Mouse (Mus musculus) layer of hippocampus, postnatal 25 days (tissue): Measurements from ENCODE around the gene Mdm2. TPM values are rescaled to one million over a fixed set of nuclear protein-coding genes. Genes with fewer than 3 reads are reported as not detected.

Experiments
- DNase-seq, 2 experiments: peaks; one replicate each; pipeline ENCODE4 v3.0.0; 2022; ENCODE audit warnings: mixed read lengths in 2 of 2, low spot score in 1 of 2; ENCODE audit errors: extremely low spot score in 1 of 2
- total RNA-seq, 2 experiments: library from RNA; stranded (reverse); gene quantifications; 2 replicates each; pipeline ENCODE4 v1.2.3; 2021

Gene Mdm2
- total RNA-seq, 2 experiments from 2014 or later, result 56.5 to 57.5 TPM

DNA sequence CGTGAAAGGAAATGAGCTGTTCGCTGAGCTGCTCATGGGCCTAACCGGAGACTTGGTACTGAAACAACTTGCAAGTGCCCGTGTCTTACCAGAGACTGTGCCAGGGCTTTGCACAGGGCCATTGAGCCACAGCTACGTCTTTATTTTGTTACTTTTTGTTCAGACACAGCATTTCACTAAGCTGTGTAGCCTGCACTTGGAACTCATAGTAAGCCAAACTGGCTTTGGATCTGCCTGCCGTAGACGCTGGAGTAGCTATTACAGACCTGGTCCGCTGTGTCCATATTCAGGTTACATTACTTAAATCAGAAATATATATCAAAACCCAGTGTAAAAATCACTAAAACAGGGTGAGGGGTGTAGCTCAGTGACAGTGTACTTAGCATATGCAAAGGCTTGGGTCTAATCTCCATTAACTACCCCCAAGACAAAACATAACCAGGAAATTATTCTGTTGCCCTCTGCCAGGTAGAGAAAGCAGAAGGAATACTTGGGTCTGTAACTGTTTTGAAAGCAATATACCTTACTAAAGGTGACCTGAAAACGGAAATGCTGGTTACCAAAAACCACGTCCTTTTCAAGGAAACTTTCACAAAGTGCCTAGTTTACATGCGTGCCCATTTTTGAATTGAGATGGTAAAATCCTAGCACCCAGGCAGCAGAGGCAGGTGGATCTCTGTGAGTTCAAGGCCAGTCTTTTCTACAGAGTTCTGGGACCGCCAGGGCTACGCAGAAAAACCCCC lies 24.5 kb downstream of the Mdm2 start:
- DNase-seq, result no peak

GRCm38 (mm10) chr10:117685171-117685848 lies 25.2 kb downstream of the Mdm2 start:
- no peak for DNase-seq

DNA sequence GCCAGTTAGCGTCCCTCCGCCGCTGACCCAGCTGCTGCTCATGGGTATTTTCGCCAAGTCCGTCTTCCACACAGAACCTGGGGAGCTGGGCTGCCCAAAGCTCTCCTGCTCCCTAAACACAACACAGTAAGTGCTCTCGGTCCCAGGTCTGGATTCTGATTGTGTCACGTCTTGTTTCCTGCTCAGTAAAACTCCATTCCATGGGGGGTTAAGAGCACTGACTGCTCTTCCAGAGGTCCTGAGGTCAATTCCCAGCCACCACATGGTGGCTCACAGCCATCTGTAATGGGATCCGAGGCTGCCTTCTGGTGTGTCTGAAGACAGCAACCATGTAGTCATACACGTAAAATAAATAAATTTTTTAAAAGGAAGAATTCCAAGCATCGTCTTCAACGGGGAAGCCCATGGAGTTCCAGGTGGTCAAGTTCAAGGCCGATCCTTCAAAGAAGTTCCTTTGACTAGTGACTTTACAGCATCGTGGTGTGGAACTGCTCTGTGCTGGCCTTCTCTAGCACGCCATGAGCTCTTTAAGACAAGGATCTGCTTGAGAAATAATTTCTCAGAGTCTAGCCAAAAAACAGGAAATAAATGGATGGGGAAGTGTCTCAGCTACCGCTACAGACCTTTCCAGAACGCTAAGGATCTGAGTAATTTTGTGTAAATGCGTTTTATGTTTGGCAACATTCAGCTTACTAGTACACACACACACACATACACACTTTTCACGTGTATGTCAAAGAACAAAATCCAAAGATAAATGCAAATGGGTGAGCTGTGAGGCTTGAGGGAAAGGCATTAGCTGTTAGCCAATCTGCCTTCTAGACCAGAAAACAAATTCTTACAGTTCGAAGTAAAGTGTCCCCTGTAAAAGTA lies 26.0 kb downstream of the Mdm2 start:
- DNase-seq, result no peak

DNA sequence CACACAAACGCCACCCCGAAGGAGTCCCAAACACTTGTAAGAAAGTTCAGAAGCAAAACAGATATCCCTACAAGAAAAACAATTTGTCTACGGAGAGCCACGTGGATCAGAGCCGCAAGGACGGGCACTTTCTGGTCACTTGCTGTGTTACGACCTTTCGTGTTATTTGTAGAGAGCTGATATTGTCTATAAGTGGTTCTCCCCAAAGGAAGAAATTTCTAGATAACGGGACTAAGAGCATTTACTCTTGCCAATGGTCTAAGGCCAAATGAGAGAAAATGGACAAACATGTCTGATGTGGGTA lies 26.9 kb downstream of the Mdm2 start:
- DNase-seq, result no peak

- no peak for DNase-seq
These were observed 27.5 kb downstream of the Mdm2 start for GRCm38 (mm10) chr10:117682858-117683733.

DNA sequence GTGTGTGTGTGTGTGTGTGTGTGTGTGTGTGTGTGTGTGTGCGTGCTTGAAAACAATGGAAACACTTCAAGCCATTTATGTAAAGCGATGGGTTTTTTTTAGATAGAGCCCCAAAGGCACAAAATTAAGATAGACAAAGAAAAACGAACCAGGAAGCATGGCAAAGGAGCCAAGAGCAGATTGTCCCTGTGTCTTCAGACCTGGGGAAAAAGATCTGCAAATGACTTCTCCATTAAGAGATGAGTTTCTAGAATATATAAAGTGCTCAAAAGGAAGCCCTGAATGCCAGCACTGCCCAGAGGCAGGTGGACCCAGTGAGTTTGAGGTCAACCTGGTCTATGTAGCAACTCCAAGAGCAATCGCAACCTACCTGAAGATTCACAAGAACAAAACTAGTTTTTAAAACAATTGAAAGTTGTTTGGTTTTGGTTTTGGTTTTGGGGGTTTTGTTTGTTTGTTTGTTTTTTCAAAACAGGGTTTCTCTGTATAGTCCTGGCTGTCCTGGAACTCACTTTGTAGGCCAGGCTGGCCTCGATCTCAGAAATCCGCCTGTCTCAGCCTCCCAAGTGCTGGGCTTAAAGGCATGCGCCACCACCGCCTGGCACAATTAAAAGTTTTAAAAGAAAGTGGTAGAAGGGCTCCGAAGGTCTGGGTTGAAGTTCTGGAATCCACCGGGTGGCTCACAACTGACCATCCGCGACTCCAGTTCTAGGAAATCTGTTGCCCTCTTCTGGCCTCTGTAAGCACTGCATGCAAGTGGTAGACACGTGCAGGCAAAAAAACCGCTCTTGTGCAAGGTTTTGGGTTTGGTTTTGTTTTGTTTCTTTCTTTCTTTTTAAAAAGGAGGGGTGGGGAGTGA lies 28.3 kb downstream of the Mdm2 start:
- DNase-seq, result peak in 1 of 2 experiments; percentile 43

DNA sequence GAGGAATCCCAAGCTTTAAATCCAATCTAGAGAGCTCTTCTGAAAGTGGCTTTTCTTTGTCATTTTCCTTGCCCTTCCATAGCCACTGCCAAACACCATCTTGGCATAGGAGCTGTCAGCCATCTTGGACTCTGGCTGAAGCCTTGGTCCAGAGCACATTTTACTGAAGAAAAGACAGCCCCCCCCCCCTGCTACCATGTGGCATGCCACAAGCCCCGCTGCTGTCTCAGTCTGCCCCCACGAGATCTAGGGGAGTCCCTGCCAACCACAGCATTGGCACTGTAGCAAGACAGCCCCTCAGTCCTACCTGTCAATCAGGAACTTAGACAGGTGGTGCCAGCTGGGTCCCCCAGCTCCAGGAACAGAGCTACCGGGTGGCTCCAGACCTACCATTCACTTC lies 29.0 kb downstream of the Mdm2 start:
- DNase-seq, result no peak

GRCm38 (mm10) chr10:117680868-117681513 lies 29.6 kb downstream of the Mdm2 start:
- DNase-seq, result no peak

DNA sequence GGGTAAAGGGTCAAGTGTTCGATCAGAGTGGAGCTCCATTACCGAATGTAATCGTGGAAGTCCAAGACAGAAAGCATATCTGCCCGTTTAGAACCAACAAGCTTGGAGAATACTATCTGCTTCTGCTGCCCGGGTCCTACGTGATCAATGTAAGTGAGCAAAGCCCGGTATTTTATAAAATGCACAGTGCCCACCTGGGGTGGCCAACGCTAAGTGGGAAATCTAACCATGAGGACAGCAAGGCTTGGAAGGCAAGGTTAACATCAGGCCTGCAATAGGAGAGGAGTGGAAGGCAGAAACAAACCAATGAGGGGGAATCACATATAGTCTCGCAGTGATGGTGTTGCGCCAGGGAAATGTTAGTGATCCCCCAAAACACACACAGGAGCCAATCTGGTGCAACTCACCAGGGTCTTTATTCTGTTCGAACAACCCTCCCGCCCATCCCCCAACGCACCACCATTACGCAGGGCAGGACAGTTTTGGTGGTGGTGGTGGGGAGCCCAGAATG lies 30.5 kb downstream of the Mdm2 start:
- no peak for DNase-seq

GRCm38 (mm10) chr10:117679029-117679686 lies 31.4 kb downstream of the Mdm2 start:
- DNase-seq, result no peak

GRCm38 (mm10) chr10:117678357-117678756 lies 32.2 kb downstream of the Mdm2 start:
- no peak for DNase-seq

- no peak for DNase-seq
These were observed 32.9 kb downstream of the Mdm2 start for GRCm38 (mm10) chr10:117677494-117678236.

DNA sequence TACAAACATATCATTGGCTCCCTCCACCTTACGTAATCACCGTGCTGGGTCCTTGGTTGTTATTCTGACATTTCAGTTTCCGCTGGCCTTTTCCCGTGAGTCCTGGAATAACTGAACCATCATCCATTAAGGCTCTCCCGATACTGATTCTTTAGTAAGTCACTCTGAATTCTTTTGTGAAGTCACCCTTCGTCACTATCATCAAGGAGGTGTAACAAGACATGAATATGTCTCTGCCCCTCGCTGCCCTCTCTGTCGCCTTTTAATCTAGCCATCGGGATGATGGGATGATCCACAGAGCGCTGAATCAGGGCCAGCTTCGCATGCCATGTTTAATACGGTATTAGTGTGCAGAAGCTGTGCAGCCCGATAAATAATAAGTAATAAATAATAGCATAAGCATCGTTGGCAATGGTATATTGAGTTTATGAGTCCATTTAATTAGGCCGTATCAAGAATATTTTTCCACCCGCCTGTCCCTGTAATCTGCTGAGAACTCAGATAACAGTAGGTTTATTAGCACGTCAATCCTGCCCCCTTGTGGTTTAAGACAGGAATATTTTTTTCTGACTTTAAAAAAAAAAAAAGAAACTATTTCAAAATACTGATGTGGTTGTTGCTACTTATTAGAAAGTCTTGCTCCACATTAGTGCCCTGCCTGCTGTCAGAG lies 33.8 kb downstream of the Mdm2 start:
- DNase-seq, result peak; percentile 31 to 32

DNA sequence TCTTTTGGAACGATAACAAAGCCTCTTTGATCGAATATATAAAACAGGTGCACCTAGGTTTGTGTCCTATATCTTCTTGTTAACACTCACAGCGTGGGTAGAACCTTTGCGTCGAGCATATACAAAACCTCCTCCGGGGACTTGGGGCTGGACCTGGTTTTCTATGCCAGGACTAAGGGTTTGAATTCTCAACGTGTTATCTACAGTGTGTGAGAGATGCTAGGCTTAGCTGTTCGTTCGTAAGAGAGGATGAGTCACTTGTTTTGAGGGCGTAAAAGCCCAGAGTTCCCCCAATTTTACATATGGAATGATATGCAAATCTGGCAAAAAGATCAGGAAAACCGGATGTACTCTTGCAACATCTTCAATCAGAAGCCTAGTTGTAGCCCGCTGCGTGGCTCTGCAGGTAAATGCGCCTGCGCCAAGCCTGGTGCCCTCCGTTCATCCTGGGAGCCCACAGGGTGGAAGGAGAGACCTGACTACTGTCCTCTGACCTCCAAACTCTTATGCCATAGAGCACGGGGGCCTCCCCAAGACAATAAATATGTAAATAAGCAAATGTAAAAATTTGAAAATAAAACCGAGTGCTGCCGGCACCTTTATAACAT lies 34.4 kb downstream of the Mdm2 start:
- DNase-seq, result peak; percentile 34 to 40

DNA sequence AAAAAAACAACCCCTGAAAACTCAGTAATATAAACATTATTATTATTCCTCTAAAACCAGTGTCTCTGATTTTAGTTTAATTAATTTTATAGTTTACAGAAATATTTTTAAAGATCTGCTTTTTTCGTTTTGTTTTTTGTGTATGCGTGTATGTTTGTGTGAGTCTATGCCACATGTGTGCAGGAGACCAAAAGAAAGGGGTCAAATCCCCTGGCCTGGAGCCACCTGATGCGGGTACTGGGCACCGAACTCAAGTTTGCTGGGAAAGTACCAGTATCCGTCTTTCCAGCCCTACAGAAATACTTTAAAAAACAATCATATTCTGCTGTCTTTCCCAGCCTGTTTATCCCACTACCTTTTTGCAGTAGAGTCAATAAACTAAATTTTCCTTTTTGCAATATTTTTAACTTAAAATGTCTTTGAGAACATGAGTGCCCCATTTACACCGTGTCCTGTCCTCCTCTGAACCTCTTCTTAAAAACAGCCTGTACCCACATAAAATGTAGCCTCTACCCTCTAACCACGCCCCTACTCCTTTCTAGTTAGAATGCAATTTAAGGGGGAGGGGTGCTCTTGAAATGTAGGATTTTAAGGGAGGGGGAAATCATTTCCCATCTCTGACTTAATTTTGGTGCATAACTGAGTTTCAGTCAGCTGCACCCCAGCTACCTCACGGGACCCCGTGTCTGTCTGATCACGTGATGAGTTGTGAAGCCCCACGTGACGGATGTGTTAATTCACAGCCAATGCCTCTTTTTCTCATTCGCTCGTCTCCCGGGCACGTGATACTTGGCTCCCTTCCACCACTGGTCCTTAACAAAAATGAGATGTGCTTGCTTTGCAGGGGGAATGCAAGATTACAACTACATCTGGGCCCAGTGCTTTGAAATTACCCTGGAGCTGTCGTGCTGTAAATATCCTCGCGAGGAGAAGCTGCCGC lies 35.2 kb downstream of the Mdm2 start:
- DNase-seq, result peak; percentile 64 to 65
